Mouse (Mus musculus): ENCODE data around the gene App. TPM values are rescaled to one million over a fixed set of nuclear protein-coding genes. Genes with fewer than 3 reads are reported as not detected.

Gene App
- total RNA-seq, 2 experiments from 2014 or later, result 63.2 to 121 TPM

GRCm38 (mm10) chr16:85152457-85152856 is 21.1 kb downstream of the App start:
- peak; percentile 84 for ATAC-seq (replicated peaks; ENCODE audit: poor library complexity, severe bottlenecking)

DNA sequence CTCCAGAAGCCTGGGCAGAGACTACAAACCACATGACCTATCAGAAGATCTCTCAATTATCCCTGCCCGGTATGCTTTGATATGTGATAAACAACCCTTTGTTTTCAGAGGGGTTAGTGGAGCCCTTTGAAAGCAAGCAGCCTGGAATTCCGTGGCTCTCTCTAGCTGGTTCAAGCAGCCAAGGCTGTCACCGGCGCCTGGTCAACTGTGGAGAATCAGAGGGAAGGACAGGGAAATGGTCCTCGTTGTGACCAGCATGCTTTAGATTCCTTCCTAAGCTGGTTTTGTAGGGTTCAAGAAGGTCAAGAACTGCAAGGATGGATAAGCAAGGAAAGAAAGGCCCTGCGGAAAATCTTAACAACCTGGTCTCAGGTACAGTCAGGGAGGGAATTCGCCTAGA is 21.9 kb downstream of the App start:
- no peak for ATAC-seq (replicated peaks; ENCODE audit: poor library complexity, severe bottlenecking)

GRCm38 (mm10) chr16:85150902-85151301 is 22.7 kb downstream of the App start:
- no peak for ATAC-seq (replicated peaks; ENCODE audit: poor library complexity, severe bottlenecking)

- no peak for ATAC-seq (replicated peaks; ENCODE audit: poor library complexity, severe bottlenecking)
These were observed 24.1 kb downstream of the App start for GRCm38 (mm10) chr16:85149509-85149871.

DNA sequence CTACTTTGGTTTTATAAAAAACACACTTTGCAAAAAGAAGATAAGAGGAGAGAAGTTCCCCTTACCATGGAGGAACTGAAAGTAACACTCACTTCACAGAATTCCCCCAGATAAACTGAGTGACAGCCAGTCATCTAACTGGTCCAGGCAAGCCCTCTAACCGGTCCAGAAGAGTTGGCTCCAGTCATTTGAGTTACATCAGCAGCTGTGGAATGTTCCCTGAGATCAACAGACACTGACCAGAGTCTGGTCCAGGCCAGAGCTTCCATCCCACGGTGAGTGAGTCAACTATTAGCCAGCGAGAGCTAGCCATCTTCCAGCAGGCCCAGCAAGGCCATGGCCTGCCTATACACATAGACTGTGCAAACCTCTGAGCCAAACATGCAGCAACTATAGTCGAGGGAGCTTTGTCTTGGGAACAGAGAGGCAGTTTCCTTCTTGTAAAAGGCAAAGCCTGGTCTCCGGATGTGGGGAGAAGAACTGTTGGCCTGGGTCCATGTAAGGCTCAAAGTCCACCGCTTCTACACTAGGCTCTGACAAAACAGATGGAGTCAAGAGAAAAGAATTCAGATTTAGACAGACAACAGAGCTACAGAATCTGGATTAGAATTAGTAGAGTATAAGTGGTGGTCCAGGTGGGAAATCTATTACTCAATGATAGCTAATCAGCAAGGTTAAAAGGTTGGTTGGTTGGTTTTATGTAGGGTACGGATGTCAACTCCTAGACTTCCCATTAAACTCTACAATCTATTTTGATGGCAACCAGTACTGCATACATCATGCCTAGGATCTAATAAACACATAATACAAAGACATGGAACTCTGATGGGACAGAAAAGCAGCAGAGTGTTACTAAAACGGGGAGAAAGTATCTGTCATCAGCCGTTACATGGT is 24.7 kb downstream of the App start:
- peak; percentile 61 for ATAC-seq (replicated peaks; ENCODE audit: poor library complexity, severe bottlenecking)

DNA sequence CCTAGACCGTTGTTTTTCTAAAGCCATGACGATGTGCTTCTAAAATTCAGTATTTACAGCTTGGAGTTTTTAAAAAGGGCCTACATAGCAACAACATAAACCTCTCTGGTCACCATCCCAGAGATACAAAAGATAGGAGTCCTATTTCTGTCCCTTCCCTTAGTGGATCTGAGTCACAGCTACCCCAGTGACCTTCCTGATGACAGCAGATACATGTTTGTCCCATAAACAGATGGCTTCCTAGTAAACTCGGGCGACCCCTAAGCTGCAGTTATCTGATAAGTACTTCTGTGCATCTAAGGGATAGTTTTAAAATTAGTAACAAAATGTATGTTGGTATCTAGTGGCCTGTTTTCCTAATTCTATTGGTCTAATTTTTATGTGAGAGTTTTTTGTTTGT is 26.1 kb downstream of the App start:
- ATAC-seq (replicated peaks; ENCODE audit: poor library complexity, severe bottlenecking), result no peak

DNA sequence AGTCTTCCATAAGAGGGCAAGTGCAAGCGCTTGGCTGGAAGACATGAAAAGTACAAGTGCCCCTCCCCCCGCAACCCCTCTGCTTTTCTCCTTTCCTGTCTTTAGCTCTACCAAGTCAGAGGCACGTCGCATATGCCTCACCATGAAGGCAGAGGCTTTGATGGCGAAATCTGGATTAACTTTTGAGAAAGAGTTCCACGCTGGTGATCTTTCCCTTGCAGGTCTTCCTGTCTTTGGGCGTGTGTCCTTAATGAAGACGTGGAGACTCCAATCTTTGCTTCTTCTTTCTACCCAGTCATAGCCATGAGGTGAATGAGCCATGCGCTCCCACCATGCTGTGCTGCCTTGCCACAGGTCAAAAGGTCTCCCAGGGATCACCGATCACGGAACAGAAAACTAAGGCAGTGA is 27.8 kb downstream of the App start:
- peak; percentile 60 for ATAC-seq (replicated peaks; ENCODE audit: poor library complexity, severe bottlenecking)

DNA sequence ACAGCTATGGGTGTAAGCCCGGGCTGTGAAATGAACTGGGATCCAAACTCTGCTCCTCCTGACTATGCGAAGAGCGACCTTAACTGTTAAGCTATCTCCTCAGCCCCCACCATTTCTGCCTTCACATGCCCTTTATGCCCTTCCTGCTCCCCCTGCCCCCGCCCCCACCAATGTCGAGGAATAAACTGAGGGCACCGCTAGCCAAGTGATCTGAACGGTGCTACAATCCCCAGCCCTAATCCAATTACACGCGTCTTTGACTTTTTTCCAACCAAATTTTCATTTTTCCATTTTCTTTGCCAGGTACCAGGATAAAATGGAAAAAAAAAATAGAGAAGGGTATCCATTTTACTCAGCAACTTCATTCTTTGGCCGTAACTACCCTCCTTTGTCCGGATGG is 28.2 kb downstream of the App start:
- no peak for ATAC-seq (replicated peaks; ENCODE audit: poor library complexity, severe bottlenecking)

- ATAC-seq (replicated peaks; ENCODE audit: poor library complexity, severe bottlenecking), result no peak
These were observed 29.2 kb downstream of the App start for GRCm38 (mm10) chr16:85144401-85144800.

DNA sequence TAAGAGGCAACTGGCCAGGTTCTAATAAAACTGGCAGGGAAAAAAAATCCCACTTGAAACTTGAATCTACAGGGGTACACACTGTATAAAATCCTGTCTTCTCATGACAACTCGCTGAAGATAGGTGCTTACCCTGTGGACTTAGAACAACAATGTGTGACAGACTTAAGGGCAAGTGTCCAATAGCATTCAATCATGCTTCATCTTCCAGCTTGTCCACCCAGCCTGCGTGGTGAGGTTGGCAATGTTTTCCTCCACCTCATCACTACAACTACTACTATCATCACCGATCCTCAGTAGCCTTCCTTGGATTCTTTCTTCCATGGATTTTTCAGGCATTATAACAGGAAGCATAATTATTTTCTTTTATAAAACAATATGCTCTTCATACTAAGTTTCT is 29.7 kb downstream of the App start:
- no peak for ATAC-seq (replicated peaks; ENCODE audit: poor library complexity, severe bottlenecking)

GRCm38 (mm10) chr16:85143188-85143587 is 30.4 kb downstream of the App start:
- ATAC-seq (replicated peaks; ENCODE audit: poor library complexity, severe bottlenecking), result no peak

DNA sequence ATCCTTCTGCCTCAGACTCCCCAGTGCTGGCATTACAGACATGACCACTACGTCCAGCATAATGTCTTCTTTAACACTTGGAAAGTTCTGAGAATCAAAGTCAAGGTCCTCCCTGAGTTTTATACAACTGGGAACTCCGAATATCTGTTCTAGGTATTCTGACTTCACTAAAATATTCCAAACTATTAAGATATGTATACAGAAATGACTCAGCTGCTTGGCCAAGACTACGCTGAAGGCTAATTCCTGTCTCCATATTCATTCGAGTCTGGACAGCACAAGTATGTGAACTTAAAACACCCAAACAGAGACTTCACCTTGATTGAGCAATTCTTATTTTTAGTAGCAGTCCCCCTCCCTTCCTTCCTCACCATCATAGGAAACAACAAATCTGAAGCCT is 32.2 kb downstream of the App start:
- no peak for ATAC-seq (replicated peaks; ENCODE audit: poor library complexity, severe bottlenecking)

- ATAC-seq (replicated peaks; ENCODE audit: poor library complexity, severe bottlenecking), result peak; percentile 52
These were observed 34.4 kb downstream of the App start for GRCm38 (mm10) chr16:85139178-85139604.

- no peak for ATAC-seq (replicated peaks; ENCODE audit: poor library complexity, severe bottlenecking)
These were observed 36.2 kb downstream of the App start for GRCm38 (mm10) chr16:85137348-85137747.

- no peak for ATAC-seq (replicated peaks; ENCODE audit: poor library complexity, severe bottlenecking)
These were observed 37.5 kb downstream of the App start for GRCm38 (mm10) chr16:85136046-85136445.

GRCm38 (mm10) chr16:85133468-85133881 is 40.1 kb downstream of the App start:
- peak; percentile 74 for ATAC-seq (replicated peaks; ENCODE audit: poor library complexity, severe bottlenecking)

DNA sequence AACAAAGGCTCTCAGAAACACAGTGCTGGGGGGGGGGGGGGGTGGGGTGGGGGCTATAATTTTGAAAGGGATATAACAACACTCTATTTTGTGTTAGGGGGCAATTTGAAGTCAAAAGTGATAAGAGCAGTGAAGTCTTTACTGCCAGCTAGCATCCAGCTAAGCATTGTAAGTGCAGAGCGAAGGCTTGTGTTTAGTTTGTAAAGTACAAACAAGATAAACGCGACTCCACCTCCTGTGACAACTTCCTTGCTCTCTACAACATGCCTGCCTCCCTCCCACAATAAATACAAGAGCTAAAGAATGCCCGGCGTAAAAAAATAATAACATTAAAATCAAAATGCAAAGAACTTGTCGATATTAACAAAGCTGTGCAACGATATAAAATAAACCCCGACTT is 40.5 kb downstream of the App start:
- no peak for ATAC-seq (replicated peaks; ENCODE audit: poor library complexity, severe bottlenecking)

DNA sequence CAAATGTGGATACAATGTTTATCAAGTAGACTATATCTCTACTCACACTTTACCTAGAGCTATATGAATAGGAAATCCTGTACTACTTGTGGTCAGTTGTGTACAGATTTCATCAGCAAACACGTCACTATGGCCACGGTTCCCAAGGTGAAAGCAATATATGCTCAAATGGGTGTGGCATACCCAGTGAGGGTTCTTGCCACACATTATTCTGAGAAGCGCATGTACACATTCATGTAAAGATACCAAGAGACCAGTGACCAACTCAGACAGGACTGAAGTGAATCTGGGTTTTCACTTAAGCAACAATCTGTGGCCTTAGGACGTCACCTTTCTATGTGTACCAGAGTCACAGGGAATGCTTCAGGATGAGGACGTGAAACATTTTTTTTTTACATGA is 41.4 kb downstream of the App start:
- ATAC-seq (replicated peaks; ENCODE audit: poor library complexity, severe bottlenecking), result peak; percentile 80

GRCm38 (mm10) chr16:85130861-85131556 is 42.6 kb downstream of the App start:
- ATAC-seq (replicated peaks; ENCODE audit: poor library complexity, severe bottlenecking), result no peak

- no peak for ATAC-seq (replicated peaks; ENCODE audit: poor library complexity, severe bottlenecking)
These were observed 44.6 kb downstream of the App start for GRCm38 (mm10) chr16:85128693-85129657.

DNA sequence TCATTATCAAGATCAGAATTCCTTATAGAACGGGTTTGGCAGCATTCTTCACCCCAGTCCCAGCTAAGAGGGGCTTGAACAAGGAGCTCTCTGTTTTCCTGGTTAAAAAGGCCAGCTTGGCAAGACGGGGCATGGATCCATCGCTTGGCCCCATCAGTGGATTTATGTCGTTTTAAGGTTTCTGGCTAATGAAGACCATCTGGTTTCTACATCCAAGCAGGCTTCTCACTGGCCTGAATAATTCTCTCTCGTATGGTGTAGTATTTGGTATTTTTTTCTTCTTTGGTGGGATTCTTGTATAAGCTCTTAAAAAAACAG is 45.3 kb downstream of the App start:
- ATAC-seq (replicated peaks; ENCODE audit: poor library complexity, severe bottlenecking), result no peak

Measured in granulocyte monocyte progenitor cell, adult 5-6 weeks (primary cell).